Mouse (Mus musculus) kidney, adult 2 months (tissue): ENCODE measurements at regions not wholly inside any gene's neighbourhood (a gene's known extent, or its start where the extent isn't known, plus 50 kb on each side); places are given as distances from the start of the nearest gene placed in this dataset.

ENCODE experiments used
- CTCF ChIP-seq: fragments of 200-500 bp; conservative IDR thresholded peaks from 2 replicates; pipeline ENCODE4 v1.5.1; 2011; ENCODE audit warnings: low read depth, mild to moderate bottlenecking, control low read depth, low read length, moderate library complexity, mixed read lengths; ENCODE audit not compliant: insufficient read depth, insufficient read length
- POLR2A ChIP-seq: fragments of 200-500 bp; IDR thresholded peaks from one replicate; pipeline ENCODE4 v1.6.1; 2011; ENCODE audit warnings: low read depth, low read length, control low read depth

GRCm38 (mm10) chr2:3958711-3959110, 58.8 kb upstream of the Frmd4a start:
- TF ChIP-seq CTCF (no peak), POLR2A (no peak)
